Mouse (Mus musculus): Measurements from ENCODE around the gene Dlk2. TPM values are rescaled to one million over a fixed set of nuclear protein-coding genes. Genes with fewer than 3 reads are reported as not detected.

Dlk2 gene
- polyA plus RNA-seq, 1 experiment from 2014 or later: 1.2 TPM

- H3K4me1 ChIP-seq: peaks cover 49% of the 10 kb centered on the region
- no peaks in the 10 kb centered on the region for H3K27me3 ChIP-seq (ENCODE audit: poor library complexity, severe bottlenecking)
- H3K27ac ChIP-seq: peak overlapping the region; percentile 31; the same call in 1 of the 2 replicates
- DNase-seq (ENCODE audit: extremely low spot score, low spot score): no peak
- H3K36me3 ChIP-seq (replicated peaks): peaks cover 75% of the 10 kb centered on the region
- WGBS: 83% methylated on average over 12 of the region's 12 CpGs
- H3K9me3 ChIP-seq: no peaks in the 10 kb centered on the region
- H3K4me3 ChIP-seq: no peak overlapping the region
These were observed 19.0 kb upstream of the Dlk2 start for GRCm38 (mm10) chr17:46278011-46278765.

GRCm38 (mm10) chr17:46282483-46283123 lies 14.6 kb upstream of the Dlk2 start, which contains the start of gene Tjap1:
Tjap1 (minus strand) TSS chr17:46283026.
- peak within 1 kb of the TSS; percentile 90 for H3K27ac ChIP-seq
- H3K36me3 ChIP-seq (replicated peaks): peaks cover 33% of the 10 kb centered on the region
- H3K4me1 ChIP-seq: peaks cover 43% of the 10 kb centered on the region
- H3K9me3 ChIP-seq: no peaks in the 10 kb centered on the region
- no peaks in the 10 kb centered on the region for H3K27me3 ChIP-seq (ENCODE audit: poor library complexity, severe bottlenecking)
- H3K4me3 ChIP-seq: peak within 1 kb of the TSS; percentile 90
- WGBS: under 1% methylated on average over 37 of the region's 37 CpGs
- DNase-seq (ENCODE audit: extremely low spot score, low spot score): peak; percentile 92

- H3K9me3 ChIP-seq: no peaks in the 10 kb centered on the region
- peaks cover 45% of the 10 kb centered on the region for H3K4me1 ChIP-seq
- peaks cover 29% of the 10 kb centered on the region for H3K36me3 ChIP-seq (replicated peaks)
- H3K27ac ChIP-seq: peak overlapping the region; percentile 90
- DNase-seq (ENCODE audit: extremely low spot score, low spot score): no peak
- WGBS: 20% methylated on average over 9 of the region's 9 CpGs
- H3K4me3 ChIP-seq: peak overlapping the region; percentile 90
- H3K27me3 ChIP-seq (ENCODE audit: poor library complexity, severe bottlenecking): no peaks in the 10 kb centered on the region
These were observed 14.1 kb upstream of the Dlk2 start for GRCm38 (mm10) chr17:46283140-46283539.

- 93% methylated on average over 8 of the region's 8 CpGs for WGBS
- Histone ChIP-seq H3K36me3 (replicated peaks) (peaks cover 21% of the 10 kb centered on the region), H3K4me3 (no peak overlapping the region), H3K4me1 (peaks cover 42% of the 10 kb centered on the region), H3K27ac (no peak overlapping the region), H3K9me3 (no peaks in the 10 kb centered on the region), H3K27me3 (ENCODE audit: poor library complexity, severe bottlenecking) (no peaks in the 10 kb centered on the region)
- no peak for DNase-seq (ENCODE audit: extremely low spot score, low spot score)
These were observed 13.3 kb upstream of the Dlk2 start for GRCm38 (mm10) chr17:46283911-46284310.

GRCm38 (mm10) chr17:46284653-46285052 lies 12.6 kb upstream of the Dlk2 start:
- DNase-seq (ENCODE audit: extremely low spot score, low spot score): no peak
- no peak overlapping the region for H3K4me3 ChIP-seq
- 70% methylated on average over 7 of the region's 7 CpGs for WGBS
- peaks cover 42% of the 10 kb centered on the region for H3K4me1 ChIP-seq
- no peaks in the 10 kb centered on the region for H3K9me3 ChIP-seq
- H3K27ac ChIP-seq: no peak overlapping the region
- H3K27me3 ChIP-seq (ENCODE audit: poor library complexity, severe bottlenecking): no peaks in the 10 kb centered on the region
- H3K36me3 ChIP-seq (replicated peaks): peaks cover 13% of the 10 kb centered on the region

- WGBS: 80% methylated on average over 6 of the region's 6 CpGs
- H3K27ac ChIP-seq: no peak overlapping the region
- H3K27me3 ChIP-seq (ENCODE audit: poor library complexity, severe bottlenecking): no peaks in the 10 kb centered on the region
- no peaks in the 10 kb centered on the region for H3K9me3 ChIP-seq
- peaks cover 6% of the 10 kb centered on the region for H3K36me3 ChIP-seq (replicated peaks)
- H3K4me3 ChIP-seq: no peak overlapping the region
- no peak for DNase-seq (ENCODE audit: extremely low spot score, low spot score)
- H3K4me1 ChIP-seq: peaks cover 42% of the 10 kb centered on the region
These were observed 11.8 kb upstream of the Dlk2 start for GRCm38 (mm10) chr17:46285407-46285806.

- WGBS: 56% methylated on average over 11 of the region's 11 CpGs
- H3K4me1 ChIP-seq: peaks cover 23% of the 10 kb centered on the region
- no peak overlapping the region for H3K4me3 ChIP-seq
- peak overlapping the region; percentile 56 for H3K27ac ChIP-seq
- no peak for DNase-seq (ENCODE audit: extremely low spot score, low spot score)
- no peaks in the 10 kb centered on the region for H3K36me3 ChIP-seq (replicated peaks)
- no peaks in the 10 kb centered on the region for H3K9me3 ChIP-seq
- no peaks in the 10 kb centered on the region for H3K27me3 ChIP-seq (ENCODE audit: poor library complexity, severe bottlenecking)
These were observed 9.5 kb upstream of the Dlk2 start for GRCm38 (mm10) chr17:46287678-46288095.

- 55% methylated on average over 6 of the region's 6 CpGs for WGBS
- H3K27me3 ChIP-seq (ENCODE audit: poor library complexity, severe bottlenecking): peaks cover 82% of the 10 kb centered on the region
- DNase-seq (ENCODE audit: extremely low spot score, low spot score): no peak
- no peaks in the 10 kb centered on the region for H3K9me3 ChIP-seq
- no peaks in the 10 kb centered on the region for H3K36me3 ChIP-seq (replicated peaks)
- H3K27ac ChIP-seq: no peak overlapping the region
- peaks cover 26% of the 10 kb centered on the region for H3K4me1 ChIP-seq
- H3K4me3 ChIP-seq: no peak overlapping the region
These were observed 620 bp upstream of the Dlk2 start for GRCm38 (mm10) chr17:46296601-46297000.

GRCm38 (mm10) chr17:46297028-46297363 lies 225 bp upstream of the Dlk2 start:
- 11% methylated on average over 6 of the region's 6 CpGs for WGBS
- peak overlapping the region; percentile 68 for H3K4me3 ChIP-seq

GRCm38 (mm10) chr17:46298220-46298913 lies 1.1 kb downstream of the Dlk2 start:
- H3K27me3 ChIP-seq (ENCODE audit: poor library complexity, severe bottlenecking): peaks cover 76% of the 10 kb centered on the region
- 1% methylated on average over 48 of the region's 48 CpGs for WGBS

More at GRCm38 (mm10) chr17:46297028-46297363, 225 bp upstream of the Dlk2 start:
- Histone ChIP-seq H3K36me3 (replicated peaks) (no peaks in the 10 kb centered on the region), H3K9me3 (no peaks in the 10 kb centered on the region), H3K27ac (peak overlapping the region; percentile 68; the same call in 1 of the 2 replicates), H3K27me3 (ENCODE audit: poor library complexity, severe bottlenecking) (peaks cover 82% of the 10 kb centered on the region), H3K4me1 (peaks cover 26% of the 10 kb centered on the region)
- DNase-seq (ENCODE audit: extremely low spot score, low spot score): no peak

GRCm38 (mm10) chr17:46301892-46302291 lies 4.7 kb downstream of the Dlk2 start:
- 81% methylated on average over 12 of the region's 12 CpGs for WGBS
- H3K9me3 ChIP-seq: no peaks in the 10 kb centered on the region
- H3K36me3 ChIP-seq (replicated peaks): peaks cover 4% of the 10 kb centered on the region; the same call in 1 of the 2 replicates

More at GRCm38 (mm10) chr17:46298220-46298913, 1.1 kb downstream of the Dlk2 start:
- Histone ChIP-seq H3K9me3 (no peaks in the 10 kb centered on the region), H3K4me3 (peak overlapping the region; percentile 68), H3K27ac (peak overlapping the region; percentile 40; the same call in 1 of the 2 replicates), H3K4me1 (peaks cover 26% of the 10 kb centered on the region), H3K36me3 (replicated peaks) (no peaks in the 10 kb centered on the region)
- DNase-seq (ENCODE audit: extremely low spot score, low spot score): peak; percentile 91

GRCm38 (mm10) chr17:46304184-46304583 lies 7.0 kb downstream of the Dlk2 start:
- DNase-seq (ENCODE audit: extremely low spot score, low spot score): no peak
- 93% methylated on average over 9 of the region's 9 CpGs for WGBS

More at GRCm38 (mm10) chr17:46301892-46302291, 4.7 kb downstream of the Dlk2 start:
- peaks cover 29% of the 10 kb centered on the region for H3K4me1 ChIP-seq
- H3K27ac ChIP-seq: no peak overlapping the region
- peaks cover 41% of the 10 kb centered on the region for H3K27me3 ChIP-seq (ENCODE audit: poor library complexity, severe bottlenecking)
- H3K4me3 ChIP-seq: no peak overlapping the region
- no peak for DNase-seq (ENCODE audit: extremely low spot score, low spot score)

More at GRCm38 (mm10) chr17:46304184-46304583, 7.0 kb downstream of the Dlk2 start:
- H3K9me3 ChIP-seq: no peaks in the 10 kb centered on the region
- H3K36me3 ChIP-seq (replicated peaks): peaks cover 4% of the 10 kb centered on the region; the same call in 1 of the 2 replicates
- H3K27me3 ChIP-seq (ENCODE audit: poor library complexity, severe bottlenecking): peaks cover 18% of the 10 kb centered on the region
- H3K4me3 ChIP-seq: no peak overlapping the region
- no peak overlapping the region for H3K27ac ChIP-seq
- H3K4me1 ChIP-seq: peaks cover 6% of the 10 kb centered on the region

Measured in forebrain, embryonic 10.5 days (tissue).